Mouse (Mus musculus) central nervous system, embryonic 18 days (tissue): ENCODE data around the gene C2cd6. TPM values are rescaled to one million over a fixed set of nuclear protein-coding genes. Genes with fewer than 3 reads are reported as not detected.

Experiments used
- polyA plus RNA-seq: library from polyadenylated mRNA; depleted of rRNA; stranded (reverse); fragments of >200 nt; gene quantifications from 2 replicates; pipeline ENCODE4 v1.2.3, GENCODE M21; 2012; rRNA removed

The C2cd6 gene
- polyA plus RNA-seq = 0.07 and 0.09 TPM in 2 replicates

GRCm38 (mm10) chr1:59094705-59095104, at the start of gene C2cd6:
TSS of gene C2cd6 (minus strand) at chr1:59094900.

GRCm38 (mm10) chr1:59119720-59120457, 25.2 kb upstream of the C2cd6 start, which contains the start of gene Tmem237:
TSS of gene Tmem237 (minus strand) at chr1:59120408.

Other genes starting within 250 kb of the C2cd6 start
- gene Trak2, start 121.5 kb downstream of the C2cd6 start, polyA plus RNA-seq = 21.9 and 23.0 TPM in 2 replicates
- 50.5 and 53.1 TPM in 2 replicates for gene Stradb, start 121.4 kb downstream of the C2cd6 start, polyA plus RNA-seq
- 37.9 and 44.0 TPM in 2 replicates for gene Tmem237, start 25.5 kb upstream of the C2cd6 start, polyA plus RNA-seq
- gene Mpp4, start 68.5 kb upstream of the C2cd6 start, polyA plus RNA-seq = 2.8 and 3.2 TPM in 2 replicates
- 17.9 and 19.1 TPM in 2 replicates for gene Als2, start 142.3 kb upstream of the C2cd6 start, polyA plus RNA-seq
- gene Cdk15, start 162.0 kb upstream of the C2cd6 start, polyA plus RNA-seq = 0.38 and 0.56 TPM in 2 replicates